Mouse (Mus musculus) testis, adult 2 months (tissue): ENCODE measurements around the gene Atp2c2.

Experiments used
- CTCF ChIP-seq: fragments of 200-500 bp; IDR thresholded peaks from 2 replicates; pipeline ENCODE4 v1.5.1; 2012; ENCODE audit warnings: low read depth, mild to moderate bottlenecking, inconsistent platforms, low read length, moderate library complexity; ENCODE audit not compliant: control insufficient read depth, insufficient read depth, insufficient replicate concordance
- POLR2A ChIP-seq: fragments of 200-500 bp; IDR thresholded peaks from 2 replicates; pipeline ENCODE4 v1.6.1; 2012; ENCODE audit warnings: low read depth, mild to moderate bottlenecking, inconsistent platforms, low read length, moderate library complexity; ENCODE audit not compliant: control insufficient read depth

GRCm38 (mm10) chr8:119743291-119744026, 43.6 kb downstream of the Atp2c2 start:
- TF ChIP-seq CTCF (peak; percentile 33; the same call in 1 of the 2 replicates), POLR2A (no peak)
